Mouse (Mus musculus): ENCODE measurements at regions not wholly inside any gene's neighbourhood (a gene's known extent, or its start where the extent isn't known, plus 50 kb on each side); places are given as distances from the start of the nearest gene placed in this dataset.

- no peak for TF ChIP-seq CHD2 (IDR thresholded peaks at IDR 0.05; ENCODE audit: low read depth, low read length)
- TF ChIP-seq HCFC1 (IDR thresholded peaks at IDR 0.05; ENCODE audit: borderline replicate concordance, insufficient read depth, low read length) = no peak
These were observed 327.7 kb upstream of the 4930412O13Rik start for GRCm38 (mm10) chr2:9553313-9553712.
